Mouse (Mus musculus) lung, postnatal 36 days (tissue): ENCODE measurements around the gene Try4.
"Not testable (repeated sequence)": the region's sequence is repeated elsewhere in the genome, so short reads cannot be mapped to it uniquely, and the experiment has no call there.

Experiments
- DNase-seq: peaks from one replicate; pipeline ENCODE4 v3.0.0; 2022; ENCODE audit warnings: mixed read lengths

Gene Try4

GRCm38 (mm10) chr6:41301969-41302368 lies at the start of gene Try4:
Gene Try4 (plus strand): TSS chr6:41302269.
- DNase-seq, result no peak

DNA sequence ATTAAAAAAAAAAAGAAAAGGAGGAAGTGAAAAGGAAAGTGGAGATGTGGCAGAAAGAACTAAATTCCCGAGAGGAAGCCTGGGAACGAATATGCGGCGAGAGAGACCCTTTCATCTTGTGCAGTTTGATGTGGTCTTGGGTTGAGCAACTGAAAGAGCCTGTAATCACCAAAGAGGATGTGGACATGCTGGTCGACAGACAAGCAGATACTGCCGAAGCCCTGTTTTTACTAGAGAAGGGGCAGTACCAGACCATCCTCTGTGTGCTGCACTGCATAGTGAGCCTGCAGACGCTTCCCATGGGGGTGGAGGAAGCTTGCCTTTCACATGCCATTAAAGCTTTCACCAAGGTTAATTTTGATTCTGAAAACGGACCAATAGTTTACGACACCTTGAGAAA lies 48.8 kb upstream of the Try4 start:
- not testable (repeated sequence) for DNase-seq

DNA sequence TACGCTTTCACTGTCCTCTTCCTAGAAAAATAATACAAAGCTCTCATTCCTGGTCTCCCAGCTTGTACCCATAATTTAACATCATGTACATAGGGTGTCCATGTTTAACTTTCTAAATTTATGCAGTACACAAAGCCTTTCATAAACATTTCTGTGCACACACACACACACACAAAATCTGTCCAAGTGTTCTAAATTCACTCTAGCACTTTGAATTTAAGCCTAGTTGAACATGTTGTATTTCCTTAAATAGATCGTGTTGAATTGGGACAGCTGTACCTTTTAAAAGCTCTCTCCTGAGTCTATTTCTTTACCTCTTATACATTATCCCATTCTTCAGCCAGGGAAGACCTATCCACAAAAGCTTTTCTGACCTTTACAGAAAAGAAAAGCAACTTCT lies 45.6 kb upstream of the Try4 start:
- DNase-seq, result no peak

DNA sequence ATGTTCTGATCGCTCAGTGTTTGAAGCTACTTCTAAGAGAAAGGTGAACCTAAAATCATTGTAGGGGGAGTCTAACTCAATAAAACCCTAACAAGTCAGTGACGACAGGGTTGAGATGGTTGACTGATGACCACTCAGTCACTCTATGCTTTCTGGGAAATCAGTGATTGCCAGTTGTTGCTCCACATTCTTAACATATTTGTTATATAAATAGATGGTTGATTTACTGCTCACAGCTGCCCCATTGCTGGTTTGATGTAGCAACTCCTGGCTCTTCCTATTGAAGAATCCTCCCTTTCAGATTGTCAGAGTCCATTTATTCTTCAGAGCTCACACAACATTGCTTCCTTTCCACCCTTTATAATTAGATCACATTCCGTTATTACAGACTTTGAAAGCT lies 44.6 kb upstream of the Try4 start:
- no peak for DNase-seq

GRCm38 (mm10) chr6:41262796-41263195 lies 39.3 kb upstream of the Try4 start:
- DNase-seq, result no peak

GRCm38 (mm10) chr6:41266140-41266539 lies 35.9 kb upstream of the Try4 start:
- DNase-seq, result no peak

DNA sequence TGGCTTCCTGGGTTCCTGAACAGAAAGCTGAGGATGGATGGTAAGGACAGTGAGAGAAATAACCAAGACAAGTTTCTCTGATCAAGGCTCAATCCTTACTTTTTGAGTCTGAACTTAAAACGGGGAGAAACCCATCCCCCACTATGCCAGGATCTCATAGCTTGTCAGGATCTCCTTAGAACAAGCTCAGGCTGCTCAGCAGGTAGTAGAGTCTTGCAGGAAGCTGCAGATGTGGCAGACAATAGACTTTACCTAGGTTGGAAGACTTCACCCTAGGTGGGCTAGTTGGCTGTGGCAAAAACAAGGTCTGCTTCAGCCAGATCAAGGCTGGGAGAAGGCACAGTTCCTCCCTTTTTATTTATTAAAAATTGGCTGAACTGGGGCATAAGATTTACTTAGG lies 3.8 kb upstream of the Try4 start:
- DNase-seq, result no peak

- not testable (repeated sequence) for DNase-seq
Measured at GRCm38 (mm10) chr6:41316741-41317140, 14.7 kb downstream of the Try4 start, which contains the start of gene Try5. Gene Try5 (minus strand): TSS chr6:41316841.

DNA sequence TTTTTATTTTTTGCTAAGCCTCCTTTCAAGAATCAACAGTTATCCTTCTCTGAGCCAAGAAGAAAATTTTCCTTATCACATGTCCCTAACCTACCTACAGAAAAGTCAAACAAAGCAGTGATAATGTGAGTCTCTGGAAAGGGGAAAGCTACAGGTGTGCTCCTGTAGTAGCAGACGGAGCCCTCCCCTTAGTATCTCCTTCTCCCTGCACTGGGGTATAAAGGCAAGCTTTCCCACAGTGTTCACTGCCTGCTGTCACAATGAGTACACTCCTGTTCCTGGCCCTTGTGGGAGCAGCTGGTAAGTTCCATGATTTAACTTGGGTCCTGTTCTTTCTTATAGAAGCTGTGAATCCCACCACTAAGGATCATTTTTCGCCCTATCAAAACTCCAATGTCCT lies 51.9 kb downstream of the Try4 start, which contains the start of gene Try10:
Gene Try10, plus strand, starts transcription at position 174 of the 400 bp plus-strand sequence.
- no peak for DNase-seq
